Mouse (Mus musculus): ENCODE measurements around the gene Tmigd1.

Gene Tmigd1

DNA sequence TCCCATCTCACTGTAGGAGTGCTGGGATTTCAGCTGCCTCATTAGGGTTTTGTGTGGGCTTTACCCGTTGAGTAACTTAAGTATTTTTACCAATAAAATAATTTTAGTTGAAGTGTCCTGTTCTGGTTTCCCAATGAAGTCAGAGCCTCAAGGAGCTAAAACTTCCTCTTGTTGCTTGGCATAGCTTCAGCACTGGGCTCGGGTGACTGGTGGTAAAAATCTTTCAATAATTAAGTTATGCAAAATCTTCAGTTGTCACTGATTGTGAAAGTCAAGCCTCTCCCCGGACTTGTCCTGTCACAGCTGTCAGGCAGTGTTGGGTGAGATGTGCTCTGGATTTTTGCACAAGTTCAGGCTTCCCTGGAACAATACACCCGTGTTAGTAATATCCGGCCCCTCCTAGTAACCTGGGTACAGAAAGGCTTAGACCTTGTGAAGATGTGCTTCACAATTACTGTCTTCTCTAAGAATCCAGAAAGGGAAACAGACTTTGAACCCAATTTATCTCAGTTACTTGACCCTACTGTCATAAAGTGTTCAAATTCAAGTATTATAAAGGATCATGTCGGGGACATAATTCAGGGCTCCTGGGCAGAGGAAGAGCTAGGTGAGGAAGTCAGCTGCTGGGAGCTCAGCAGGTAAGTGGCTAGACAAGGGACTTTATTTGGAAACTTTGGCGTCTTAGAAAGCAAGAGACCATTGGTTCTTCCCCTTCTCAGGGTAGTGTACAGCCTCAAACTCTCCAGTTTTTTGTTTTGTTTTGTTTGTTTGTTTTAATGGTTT is at the start of gene Tmigd1:
TSS of gene Tmigd1 (plus strand) at position 581 of the 783 bp plus-strand sequence.
- no peak for DNase-seq

DNA sequence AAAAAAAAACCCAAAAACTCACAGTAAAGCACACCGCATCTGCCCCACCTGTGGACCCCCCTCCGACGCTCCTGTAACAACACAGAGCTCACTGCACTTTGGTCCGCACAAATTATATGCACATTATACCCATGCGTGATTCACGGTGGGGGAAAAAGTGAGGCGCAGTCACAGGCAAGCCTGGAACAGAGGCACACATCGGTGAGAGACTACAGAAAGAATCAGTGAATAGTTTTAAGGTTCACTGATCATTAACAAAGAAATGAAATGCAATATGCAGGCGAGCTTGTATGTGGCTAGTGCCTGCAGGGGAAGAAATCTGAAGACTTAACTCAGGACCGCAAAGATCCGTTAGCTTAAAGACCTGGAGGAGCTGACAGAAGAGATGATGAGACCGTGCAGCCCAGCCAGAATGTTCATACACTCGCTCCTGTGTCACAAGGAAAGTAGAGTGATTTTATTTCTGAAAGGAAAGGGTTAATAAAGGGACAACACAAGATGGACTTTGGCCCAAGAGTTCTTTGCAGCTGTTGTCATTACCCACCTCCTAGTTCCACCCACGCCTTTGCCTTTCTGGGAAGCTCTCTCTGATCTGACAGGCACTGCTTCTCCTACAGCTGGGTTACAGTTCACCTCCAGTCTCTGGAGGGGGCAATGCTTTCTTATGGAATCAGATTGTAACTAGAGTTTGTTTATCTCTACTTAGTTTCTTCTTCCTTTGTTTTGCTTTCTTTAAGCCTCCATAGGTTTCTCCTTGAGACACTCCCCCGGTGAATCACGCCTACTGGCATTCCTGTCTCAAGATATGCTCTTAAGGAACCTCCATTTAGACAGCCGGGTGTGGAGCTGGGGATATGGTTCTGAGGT is 47.3 kb upstream of the Tmigd1 start:
- no peak for DNase-seq

DNA sequence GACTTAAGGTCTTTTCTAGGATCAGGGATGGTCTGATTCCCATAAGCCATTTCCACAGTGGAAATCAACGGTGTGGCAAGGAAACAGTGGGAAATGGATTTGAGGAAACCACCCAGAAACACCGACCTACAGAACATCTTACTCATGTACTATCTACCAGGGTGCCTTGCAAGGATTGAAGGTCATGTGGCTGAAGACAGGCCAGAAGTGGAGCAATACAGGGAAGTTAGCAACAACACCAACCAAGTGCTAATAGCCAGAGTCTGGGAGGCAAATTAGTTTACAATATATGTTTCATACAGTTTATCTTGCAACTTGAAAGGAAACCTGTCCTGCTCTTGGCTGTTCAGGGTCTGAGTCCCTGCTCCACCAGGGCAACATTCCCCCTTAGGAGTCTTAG is 45.4 kb upstream of the Tmigd1 start:
- no peak for DNase-seq

DNA sequence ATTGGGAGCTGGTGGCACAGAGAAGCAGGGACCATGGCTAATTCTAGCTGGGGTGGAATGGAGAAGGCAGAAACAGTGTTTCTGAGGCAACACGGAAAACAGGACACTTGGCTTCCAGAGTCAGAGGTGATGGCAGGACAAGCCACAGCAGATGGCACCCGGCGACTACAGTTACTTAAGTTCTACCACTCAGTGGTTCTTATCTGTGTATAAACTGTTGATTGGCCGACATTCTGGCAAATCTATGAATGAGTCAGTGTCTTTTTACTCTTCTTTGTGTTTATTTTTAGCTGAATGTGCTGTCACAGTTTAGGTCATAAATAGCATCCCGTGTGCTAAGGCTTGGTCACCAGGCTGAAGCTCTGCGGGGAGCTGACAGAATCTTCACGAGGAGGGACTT is 44.8 kb upstream of the Tmigd1 start:
- peak; percentile 48 for DNase-seq

DNA sequence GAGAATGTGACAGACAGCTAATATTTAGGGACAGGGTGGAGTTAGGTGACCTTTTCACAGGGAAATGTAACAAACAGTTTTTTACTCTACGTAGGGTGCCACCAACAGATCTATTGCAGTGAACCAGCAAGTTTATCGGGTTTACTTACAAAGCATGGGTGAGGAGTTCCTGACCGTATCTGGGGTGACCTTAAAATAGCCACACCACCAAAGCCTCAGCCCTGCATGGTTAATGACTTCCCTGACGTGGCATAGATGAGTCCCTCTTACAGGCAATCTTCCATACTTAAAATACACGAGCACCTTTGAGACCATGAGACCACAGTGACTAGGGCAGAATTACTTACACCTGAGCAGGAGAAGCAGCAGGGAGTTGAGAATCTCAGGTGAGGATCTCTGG is 43.2 kb upstream of the Tmigd1 start:
- no peak for DNase-seq

DNA sequence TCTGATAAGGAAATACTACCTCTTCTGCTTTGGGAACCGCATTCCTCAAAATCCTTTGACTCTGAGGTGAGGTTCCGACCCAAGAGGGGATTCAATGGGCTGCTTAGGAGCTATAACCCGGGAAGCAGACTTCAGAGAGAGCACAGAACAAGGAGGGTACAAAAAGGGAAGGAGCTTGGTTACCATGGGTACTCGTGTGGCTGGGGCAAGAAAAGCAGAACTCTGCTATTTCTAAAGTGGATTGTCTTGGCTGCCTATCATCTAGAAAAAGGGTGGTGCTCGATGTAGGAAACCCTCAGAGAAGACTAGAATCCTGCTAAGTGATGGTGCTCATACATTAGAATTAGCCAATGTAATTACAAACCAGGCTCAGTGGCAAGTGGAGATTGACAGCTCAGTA is 42.7 kb upstream of the Tmigd1 start:
- no peak for DNase-seq

DNA sequence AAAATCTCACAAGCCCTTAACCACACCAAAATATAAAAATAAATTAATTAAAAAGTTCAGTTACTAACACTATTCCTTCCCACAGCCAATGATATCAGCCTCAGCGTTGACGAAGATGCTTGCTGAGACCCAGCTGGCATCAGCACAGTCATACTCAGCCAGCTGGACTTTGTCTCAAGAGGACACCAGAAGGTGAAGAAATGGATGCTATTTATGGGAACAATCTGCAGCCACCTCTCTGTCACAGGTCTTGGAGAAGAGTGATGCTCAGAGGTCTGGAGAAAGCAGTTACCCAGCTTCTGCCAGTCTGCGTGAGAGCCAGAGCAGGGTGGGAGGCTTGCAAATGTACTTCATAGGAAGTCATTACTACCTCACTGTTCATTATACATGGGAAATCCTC is 40.8 kb upstream of the Tmigd1 start:
- peak; percentile 74 for DNase-seq

DNA sequence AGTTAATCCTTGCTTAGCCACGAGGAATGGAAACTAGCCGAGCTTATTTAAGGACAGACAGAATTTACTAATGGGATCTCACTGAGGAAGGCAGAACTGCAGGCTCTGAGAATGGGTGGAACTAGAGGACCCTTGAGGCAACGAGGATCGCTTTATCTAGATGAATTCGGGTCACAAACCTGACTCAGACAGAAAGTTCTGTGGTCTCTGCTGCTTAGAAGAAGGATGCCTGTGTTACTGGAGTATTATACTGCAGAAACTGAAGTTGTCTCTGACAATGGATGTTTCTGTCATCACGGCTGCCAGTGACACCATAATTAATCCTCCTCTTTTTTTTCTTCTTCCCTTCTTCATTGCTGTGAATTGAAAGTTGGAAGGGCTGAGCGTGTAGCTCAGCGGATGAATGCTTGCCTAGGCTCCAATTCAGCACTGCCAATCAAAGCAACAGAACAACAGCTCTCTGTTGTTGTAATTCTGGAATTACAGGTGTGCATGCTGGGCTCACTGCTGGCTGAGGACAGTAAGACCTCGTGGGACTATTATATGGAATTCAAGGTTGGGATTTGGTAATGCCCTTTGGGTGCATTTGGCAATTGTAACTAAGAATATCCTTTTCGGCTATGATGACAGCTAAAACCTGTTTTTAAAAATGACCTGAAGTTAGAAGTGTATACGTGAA is 29.3 kb upstream of the Tmigd1 start:
- DNase-seq = no peak

DNA sequence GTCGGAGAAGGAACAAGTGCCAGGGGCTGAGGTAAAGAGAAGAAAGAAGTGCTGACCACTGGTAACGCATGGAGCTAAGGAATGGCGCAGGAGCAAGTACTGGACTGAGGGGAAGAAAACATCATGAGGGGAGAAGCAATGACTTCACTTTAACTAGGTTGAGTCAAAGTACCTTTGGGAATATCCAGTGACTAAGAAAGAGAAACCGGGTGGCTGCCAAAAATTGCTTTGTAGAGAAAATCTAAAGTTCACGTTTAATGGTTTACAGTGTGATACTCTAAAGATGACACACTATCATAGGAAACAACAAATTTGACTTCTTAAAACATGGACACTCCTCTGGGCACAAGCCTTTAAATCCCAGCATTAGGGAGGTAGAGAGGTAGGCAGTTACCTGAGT is 28.1 kb upstream of the Tmigd1 start:
- no peak for DNase-seq

DNA sequence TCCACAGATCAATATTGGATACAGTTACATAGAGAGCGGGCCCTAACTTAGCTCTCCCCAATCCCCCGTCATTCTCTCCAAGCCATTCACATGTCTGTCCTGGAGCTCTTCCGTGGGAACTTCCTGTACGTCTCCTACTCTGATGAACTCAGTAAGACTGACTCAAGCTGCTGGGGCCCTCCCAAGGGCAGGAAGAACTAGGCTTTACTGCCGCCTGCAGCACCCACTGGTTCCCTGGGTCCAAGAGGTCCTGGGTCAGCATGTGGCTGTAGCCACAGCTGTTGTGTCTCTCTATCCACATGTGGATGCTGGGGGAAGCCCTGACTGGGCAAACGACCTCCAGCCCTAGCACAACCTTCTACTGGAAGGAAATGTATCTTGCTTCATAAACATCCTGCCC is 27.2 kb upstream of the Tmigd1 start:
- no peak for DNase-seq

DNA sequence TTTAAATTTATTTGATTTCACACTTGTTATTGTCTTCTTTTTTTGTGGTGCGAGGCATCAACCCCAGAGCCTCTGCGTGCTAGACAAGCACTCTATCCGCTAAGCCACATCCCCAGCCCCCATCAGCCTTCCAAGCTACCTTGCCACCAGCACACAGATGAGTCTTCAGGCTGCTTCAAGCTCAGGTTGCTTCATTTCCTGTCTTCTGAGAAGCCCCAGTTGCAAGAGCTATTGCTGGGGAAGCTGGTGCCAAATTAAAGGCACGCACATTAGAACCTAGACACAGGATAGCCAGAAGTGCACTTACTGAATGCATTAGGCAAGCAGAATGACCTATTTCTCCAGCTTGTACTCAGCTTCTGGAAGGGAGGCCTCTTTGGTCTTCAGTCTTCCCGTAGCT is 22.1 kb upstream of the Tmigd1 start:
- DNase-seq = no peak

DNA sequence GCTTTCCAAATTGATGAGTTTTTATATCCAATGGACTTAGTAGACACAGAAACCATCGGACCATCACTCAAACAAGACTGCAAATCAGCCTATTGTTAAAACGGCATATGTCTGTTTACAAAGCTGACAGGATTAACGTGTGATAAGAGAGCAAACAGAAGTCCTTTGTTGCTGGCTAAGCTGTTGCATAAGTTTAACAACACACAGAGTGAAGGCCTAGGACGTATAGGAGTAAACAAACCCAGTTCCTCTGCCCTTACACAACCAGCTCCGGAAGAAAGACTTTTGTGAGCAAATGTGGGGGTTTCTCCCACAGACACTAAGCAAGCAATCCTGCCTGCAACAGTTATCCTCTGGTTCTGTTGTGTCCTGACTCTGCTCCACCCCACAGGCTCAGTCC is 17.5 kb upstream of the Tmigd1 start:
- no peak for DNase-seq

DNA sequence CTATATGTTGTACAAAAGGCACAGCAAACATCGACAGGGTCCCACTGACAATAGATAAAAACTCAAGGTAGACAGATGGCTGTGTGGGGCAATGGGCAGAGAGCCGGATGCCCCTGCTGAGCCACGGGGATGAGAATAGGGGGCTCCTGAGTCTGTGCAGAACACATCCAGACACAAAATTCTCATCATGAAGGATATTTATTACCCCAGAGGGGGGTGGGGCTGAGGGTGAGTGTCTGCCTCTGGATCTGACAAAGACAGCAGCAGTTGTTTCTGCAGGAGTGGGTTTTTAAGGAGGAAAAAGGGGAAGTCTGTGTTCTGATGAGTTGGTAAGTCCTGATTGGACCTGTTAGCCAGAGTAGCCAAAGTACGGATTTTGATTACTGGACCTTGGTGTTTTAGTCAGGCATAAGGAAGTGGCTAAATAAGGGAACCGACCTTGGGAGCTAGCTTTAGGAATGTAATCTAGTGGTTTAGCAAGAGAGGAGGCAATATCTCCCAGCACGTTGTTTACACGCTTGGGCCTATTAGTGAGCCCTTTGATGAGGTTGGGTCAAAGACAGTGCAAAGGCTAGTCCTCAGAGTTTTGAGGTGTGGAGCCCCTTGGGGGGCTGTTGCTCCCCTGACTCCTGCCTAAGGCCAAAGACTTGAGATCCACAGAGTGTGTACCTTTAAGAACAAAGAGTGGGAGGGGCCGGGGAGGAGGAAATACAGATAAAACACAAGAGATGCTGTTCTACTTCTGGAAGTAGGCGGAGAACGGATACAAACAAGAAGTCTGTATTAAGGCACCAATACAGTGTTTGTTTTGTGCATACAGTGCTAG is 12.4 kb upstream of the Tmigd1 start:
- DNase-seq = no peak

DNA sequence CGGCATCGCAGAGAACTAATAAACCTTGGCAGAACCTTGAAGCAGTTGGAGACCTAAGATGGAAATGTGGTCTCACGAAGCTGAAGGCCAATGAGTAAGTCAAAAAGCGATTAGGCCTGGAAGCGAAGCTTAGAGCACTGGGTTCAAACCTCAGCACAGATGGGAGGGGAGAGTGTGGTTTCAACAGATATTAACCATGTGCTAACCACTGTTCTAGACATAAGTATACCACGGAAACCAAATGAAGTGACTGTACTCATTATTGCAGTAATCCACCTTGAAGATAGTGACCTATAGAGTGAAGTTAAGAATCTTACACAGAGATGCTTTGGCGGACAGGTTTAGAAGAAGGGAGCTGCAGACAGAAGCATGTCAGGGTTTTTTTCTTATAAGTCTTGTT is 10.8 kb upstream of the Tmigd1 start:
- DNase-seq = no peak

DNA sequence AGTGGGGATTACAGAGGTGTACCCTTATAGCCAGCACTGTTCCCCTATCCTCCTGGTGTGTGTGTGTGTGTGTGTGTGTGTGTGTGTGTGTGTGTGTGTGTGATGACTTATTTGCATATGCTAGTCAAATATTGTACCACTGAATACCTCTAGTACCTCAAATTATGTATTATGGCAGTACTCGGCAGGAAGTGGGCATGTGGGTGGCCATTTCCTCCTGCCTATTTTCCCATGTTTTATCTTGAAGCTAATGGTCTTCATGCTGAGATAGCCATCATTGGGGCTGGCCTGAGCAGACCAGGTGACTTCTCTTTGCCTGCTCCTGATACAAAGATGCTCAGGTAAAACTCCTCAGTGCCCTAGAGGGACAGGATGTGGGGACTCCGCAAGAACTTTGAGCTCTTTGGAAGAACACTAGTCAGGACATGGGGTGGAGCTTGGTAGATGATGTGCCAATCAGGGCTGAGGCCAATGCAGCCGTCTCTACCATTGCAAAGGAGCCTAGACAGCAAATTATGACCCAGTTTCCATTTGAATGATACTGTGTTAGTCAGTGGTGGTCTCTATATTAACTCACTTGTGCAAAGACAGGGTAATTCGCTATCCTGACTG is 10.1 kb upstream of the Tmigd1 start:
- no peak for DNase-seq

DNA sequence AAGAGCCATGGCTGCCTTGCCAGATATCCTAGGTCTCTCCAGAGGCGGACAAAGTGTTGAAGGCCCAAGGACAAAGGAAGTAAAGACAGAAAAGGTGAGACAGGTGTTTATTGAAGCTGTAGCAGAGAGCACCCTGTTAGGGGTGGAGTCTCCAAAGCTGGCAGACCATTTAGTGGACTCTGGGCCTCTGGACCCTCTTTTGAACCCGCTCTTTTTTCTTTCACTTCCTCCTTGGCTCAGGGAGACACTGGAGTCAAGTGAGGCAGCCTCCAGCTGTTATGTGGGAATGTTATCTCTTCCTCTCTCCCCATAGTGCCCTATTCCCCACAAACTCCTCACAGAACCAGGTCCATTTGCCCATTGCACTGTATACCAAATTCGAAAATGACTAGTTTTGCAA is 9.0 kb upstream of the Tmigd1 start:
- DNase-seq = no peak

DNA sequence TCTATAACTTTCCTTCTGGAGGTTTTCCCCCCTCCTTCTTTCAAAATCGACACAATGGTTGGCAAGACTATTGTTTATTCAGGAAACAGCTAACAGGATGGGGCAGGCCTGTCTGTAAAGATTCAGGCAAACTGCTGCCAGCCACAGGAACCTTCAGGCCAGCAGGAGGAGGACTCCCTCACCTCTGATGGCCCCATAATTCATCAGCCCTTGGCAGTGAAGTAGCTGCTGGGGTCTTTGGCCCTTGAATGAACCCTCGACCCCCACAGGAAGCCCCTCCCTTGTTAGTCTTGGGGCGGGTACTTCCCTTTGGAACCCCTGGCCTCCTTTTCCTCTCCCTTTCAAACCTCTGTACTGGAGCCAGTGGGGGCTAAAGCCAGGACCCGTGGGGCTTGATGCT is 8.4 kb upstream of the Tmigd1 start:
- no peak for DNase-seq

DNA sequence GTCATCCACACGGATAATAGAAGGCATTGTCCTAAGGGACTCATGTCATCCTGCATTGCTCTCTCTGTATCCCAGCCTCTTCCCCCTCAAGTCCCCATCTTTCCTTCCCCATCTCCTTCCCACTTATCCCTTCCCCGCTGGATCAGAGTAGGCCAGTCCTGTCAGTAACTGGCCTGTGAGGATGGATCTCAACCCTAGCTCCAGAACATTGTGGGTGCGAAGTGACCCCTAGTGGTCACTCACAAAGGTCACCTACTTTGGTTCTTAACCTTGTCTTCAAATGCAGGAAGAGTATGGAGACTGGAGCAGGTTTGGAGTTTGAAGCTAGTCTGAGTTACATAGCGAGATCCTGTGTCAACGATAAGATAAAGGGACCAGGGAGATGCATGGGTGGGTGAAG is 7.7 kb upstream of the Tmigd1 start:
- peak; percentile 78 for DNase-seq

DNA sequence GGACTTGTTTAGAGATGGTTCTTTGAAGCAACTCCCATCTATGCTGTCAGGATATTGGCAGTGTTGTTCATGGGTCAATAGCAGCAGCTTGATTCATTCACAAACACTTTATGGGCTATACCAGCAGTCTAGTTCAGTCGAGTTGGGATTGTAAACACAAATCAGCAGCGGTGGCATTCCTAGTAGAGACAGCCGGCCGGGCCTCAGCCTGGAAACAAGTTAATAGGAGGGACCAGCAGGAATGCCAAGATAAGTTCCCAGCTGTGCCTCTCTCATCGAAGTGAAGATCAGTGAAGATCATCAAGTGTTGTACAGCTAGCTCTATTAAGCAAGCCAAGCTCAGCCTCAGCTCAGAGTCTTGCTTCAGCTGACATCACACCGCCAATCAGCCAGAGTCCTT is 5.6 kb upstream of the Tmigd1 start:
- no peak for DNase-seq

DNA sequence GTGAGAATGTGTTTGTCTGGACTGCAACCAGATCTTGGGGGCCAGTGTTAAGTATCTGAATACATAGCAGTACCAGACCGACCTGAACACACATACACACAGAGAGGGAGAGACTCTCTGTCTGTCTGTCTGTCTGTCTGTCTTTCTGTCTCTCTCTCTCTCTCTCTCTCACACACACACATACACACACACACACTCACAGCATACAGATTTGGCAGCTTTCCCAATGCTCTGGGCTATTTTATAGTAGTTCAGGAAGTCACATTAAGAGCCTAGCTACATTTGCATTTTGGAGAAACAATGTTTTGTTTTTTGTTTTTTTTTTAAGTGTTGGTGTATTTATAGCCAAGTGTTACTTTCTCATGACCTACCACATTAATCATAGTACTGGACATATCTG is 4.8 kb upstream of the Tmigd1 start:
- DNase-seq = no peak

DNA sequence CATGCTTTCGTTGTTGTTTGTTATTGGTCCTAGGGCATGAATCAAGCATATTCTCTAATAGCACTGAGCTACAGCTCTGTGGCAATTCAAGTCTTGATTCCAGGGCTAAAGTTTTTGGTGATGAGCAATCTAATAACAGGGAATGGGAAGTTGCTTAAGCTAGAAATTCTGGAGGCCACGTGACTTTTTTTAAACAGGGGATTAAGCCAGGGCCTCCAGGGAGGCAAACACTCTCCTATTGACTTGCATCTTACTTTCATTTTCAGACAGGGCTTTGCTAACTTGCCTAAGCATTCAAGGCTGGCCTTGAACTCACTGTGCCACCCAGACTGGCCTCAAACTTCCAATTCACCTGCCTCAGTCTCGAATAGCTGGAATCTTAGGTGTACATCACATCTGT is 4.1 kb upstream of the Tmigd1 start:
- no peak for DNase-seq

DNA sequence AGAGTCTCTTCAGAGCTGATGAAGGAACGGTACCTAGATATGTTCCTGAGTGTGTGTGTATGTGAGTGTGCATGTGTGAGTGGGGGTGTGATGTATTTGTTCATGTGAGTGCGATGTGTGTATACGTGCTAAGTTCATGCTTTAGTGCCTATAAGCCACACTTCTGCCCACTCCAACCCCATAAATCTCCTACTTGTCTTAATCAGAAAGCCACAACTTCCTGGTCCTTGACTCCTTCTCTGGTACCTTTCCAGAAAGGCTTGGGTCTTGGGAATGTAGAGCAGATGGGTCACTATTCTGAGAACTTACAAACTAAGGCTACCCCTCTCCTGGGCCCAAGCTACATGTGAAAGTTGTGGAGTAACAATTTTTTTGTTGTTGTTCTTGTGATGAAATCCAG is 3.2 kb upstream of the Tmigd1 start:
- DNase-seq = no peak

Data from cerebellum, adult 9-10 months (tissue).